Mouse (Mus musculus) myocyte (in vitro differentiated cells): Measurements from ENCODE around the gene Il34. TPM values are rescaled to one million over a fixed set of nuclear protein-coding genes. Genes with fewer than 3 reads are reported as not detected.

Experiments
- H3K27me3 ChIP-seq: one replicate; pipeline ENCODE4 v1.6.1; 2011; ENCODE audit not compliant: control insufficient read depth, insufficient read depth, insufficient read length
- H3K36me3 ChIP-seq: one replicate; pipeline ENCODE4 v1.6.1; 2011; ENCODE audit not compliant: control insufficient read depth, insufficient read depth
- H3K4me2 ChIP-seq: one replicate; pipeline ENCODE4 v1.6.1; 2011; ENCODE audit warnings: low read depth, control low read depth
- H3K4me3 ChIP-seq: one replicate; pipeline ENCODE4 v1.5.1; 2011; ENCODE audit warnings: mild to moderate bottlenecking, control low read depth, moderate library complexity
- H3K79me2 ChIP-seq: one replicate; pipeline ENCODE4 v1.6.1; 2011; ENCODE audit not compliant: control insufficient read depth, insufficient read depth
- H3ac ChIP-seq: one replicate; pipeline ENCODE4 v1.6.1; 2011; ENCODE audit not compliant: control insufficient read depth, insufficient read length
- CEBPB ChIP-seq: IDR thresholded peaks from 2 replicates; pipeline ENCODE4 v1.6.1; 2011; ENCODE audit warnings: mild to moderate bottlenecking, moderate library complexity; ENCODE audit not compliant: poor library complexity, insufficient read depth, severe bottlenecking
- E2F4 ChIP-seq: IDR thresholded peaks from one replicate; pipeline ENCODE4 v1.6.1; 2011; ENCODE audit warnings: mild to moderate bottlenecking, control low read depth, moderate library complexity; ENCODE audit not compliant: insufficient read depth
- MAX ChIP-seq: IDR thresholded peaks from one replicate; pipeline ENCODE4 v1.6.1; 2011; ENCODE audit warnings: low read depth, mild to moderate bottlenecking, control low read depth
- MYOD1 ChIP-seq, 3 experiments: IDR thresholded peaks; one replicate each; pipeline ENCODE4 v1.6.1; 2011; ENCODE audit warnings: control low read depth in 2 of 3, low read depth in 2 of 3, mild to moderate bottlenecking in 2 of 3, moderate library complexity in 1 of 3; ENCODE audit not compliant: insufficient read length in 2 of 3, control insufficient read depth in 1 of 3
- MYOG ChIP-seq, 3 experiments: IDR thresholded peaks; one replicate each; pipeline ENCODE4 v1.6.1; 2011; ENCODE audit warnings: control low read depth in 2 of 3, low read depth in 2 of 3, mild to moderate bottlenecking in 2 of 3; ENCODE audit not compliant: insufficient read length in 2 of 3, control insufficient read depth in 1 of 3, insufficient read depth in 1 of 3
- POLR2A ChIP-seq: IDR thresholded peaks from one replicate; pipeline ENCODE4 v1.6.1; 2011; ENCODE audit warnings: low read depth, mild to moderate bottlenecking, control low read depth, moderate library complexity; ENCODE audit not compliant: insufficient read length
- POLR2AphosphoS2 ChIP-seq: IDR thresholded peaks from one replicate; pipeline ENCODE4 v1.6.1; 2011; ENCODE audit warnings: low read depth, control low read depth; ENCODE audit not compliant: insufficient read length
- REST ChIP-seq: IDR thresholded peaks from one replicate; pipeline ENCODE4 v1.6.1; 2011; ENCODE audit warnings: mild to moderate bottlenecking, control low read depth, moderate library complexity; ENCODE audit not compliant: insufficient read depth, insufficient read length
- SRF ChIP-seq: IDR thresholded peaks from one replicate; pipeline ENCODE4 v1.6.1; 2011; ENCODE audit warnings: low read depth; ENCODE audit not compliant: control insufficient read depth, insufficient read length
- TCF12 ChIP-seq: IDR thresholded peaks from one replicate; pipeline ENCODE4 v1.6.1; 2011; ENCODE audit warnings: mild to moderate bottlenecking, control low read depth; ENCODE audit not compliant: poor library complexity, insufficient read depth, severe bottlenecking
- TCF3 ChIP-seq: IDR thresholded peaks from one replicate; pipeline ENCODE4 v1.6.1; 2011; ENCODE audit warnings: low read depth, control low read depth; ENCODE audit not compliant: insufficient read length
- USF1 ChIP-seq: IDR thresholded peaks from one replicate; pipeline ENCODE4 v1.6.1; 2011; ENCODE audit warnings: low read depth, mild to moderate bottlenecking, control low read depth, moderate library complexity
- polyA plus RNA-seq: library from polyadenylated mRNA; unstranded; fragments of >200 nt; fragmentation: generic; extraction: Trizol; gene quantifications from one replicate; pipeline ENCODE4 v1.2.1, GENCODE M21; 2012; ENCODE audit warnings: missing spikeins

The Il34 gene
- polyA plus RNA-seq, 1 experiment = 13.4 TPM

GRCm38 (mm10) chr8:110699501-110699900 is 106.2 kb downstream of the Il34 start:
- Histone ChIP-seq H3K79me2 (no peaks in the 10 kb centered on the region), H3K36me3 (peaks cover 3% of the 10 kb centered on the region), H3K4me3 (no peak overlapping the region), H3ac (no peak overlapping the region), H3K4me2 (no peak overlapping the region), H3K27me3 (no peaks in the 10 kb centered on the region)
- no peak for TF ChIP-seq POLR2A
- TF ChIP-seq POLR2AphosphoS2 = no peak
- TF ChIP-seq MYOG (IDR thresholded peaks at IDR 0.05; ENCODE audit: control insufficient read depth in 1 of 3, insufficient read depth in 1 of 3, insufficient read length in 2 of 3, low read depth in 2 of 3) = no peak
- TF ChIP-seq TCF3 = no peak
- no peak for TF ChIP-seq E2F4
- TF ChIP-seq MYOD1 (IDR thresholded peaks at IDR 0.05; ENCODE audit: control insufficient read depth in 1 of 3, insufficient read length in 2 of 3, low read depth in 2 of 3) = no peak

DNA sequence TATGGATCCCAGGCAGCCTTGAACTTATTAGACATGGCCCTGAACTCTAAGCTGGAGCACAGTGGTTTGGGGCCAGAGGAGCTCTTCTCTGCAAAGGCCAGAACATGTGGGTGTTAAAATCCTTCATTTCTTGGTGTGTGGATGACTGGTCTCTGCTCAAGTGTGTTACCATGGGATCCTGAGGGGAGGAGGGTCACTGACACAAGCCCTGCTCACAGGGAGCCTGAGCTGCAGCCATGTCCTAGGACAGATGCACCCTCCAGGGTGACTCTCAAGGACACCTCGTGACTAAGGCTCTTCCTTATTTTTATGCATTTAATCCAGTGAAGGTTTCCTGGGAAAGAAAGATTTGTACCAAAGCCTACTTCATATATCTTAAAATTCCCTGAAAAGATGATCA is 107.6 kb downstream of the Il34 start:
- no peak for TF ChIP-seq MAX
- no peak for TF ChIP-seq E2F4
- no peak for TF ChIP-seq SRF
- TF ChIP-seq USF1 = no peak
- TF ChIP-seq REST = no peak
- no peak for TF ChIP-seq TCF3
- TF ChIP-seq CEBPB = no peak
- TF ChIP-seq POLR2AphosphoS2 = no peak
- TF ChIP-seq TCF12 = no peak
- TF ChIP-seq MYOD1 (IDR thresholded peaks at IDR 0.05; ENCODE audit: control insufficient read depth in 1 of 3, insufficient read length in 2 of 3, low read depth in 2 of 3) = no peak
- no peak for TF ChIP-seq MYOG (IDR thresholded peaks at IDR 0.05; ENCODE audit: control insufficient read depth in 1 of 3, insufficient read depth in 1 of 3, insufficient read length in 2 of 3, low read depth in 2 of 3)
- TF ChIP-seq POLR2A = no peak
- Histone ChIP-seq H3K4me3 (no peak overlapping the region), H3K36me3 (peaks cover 3% of the 10 kb centered on the region), H3ac (no peak overlapping the region), H3K79me2 (no peaks in the 10 kb centered on the region), H3K4me2 (no peak overlapping the region), H3K27me3 (no peaks in the 10 kb centered on the region)

DNA sequence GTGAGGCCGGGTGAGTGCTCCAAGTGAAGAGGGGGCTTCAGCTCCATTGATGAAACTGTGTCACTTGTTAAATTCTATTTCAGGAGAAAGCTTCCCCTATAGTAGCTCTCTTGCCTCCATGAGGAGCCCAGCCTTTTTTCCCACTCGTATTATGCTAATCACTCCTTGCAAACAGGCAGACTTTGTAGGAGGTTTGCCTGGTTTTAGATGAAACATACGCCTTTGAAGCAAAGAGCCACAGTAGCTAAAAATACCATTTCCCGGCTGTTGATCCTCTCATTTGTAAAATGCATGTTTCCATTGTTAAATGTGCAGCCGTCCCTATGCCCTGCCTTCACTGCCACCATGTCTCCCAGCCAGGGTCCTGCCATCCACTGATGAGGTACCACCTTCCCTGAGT is 108.2 kb downstream of the Il34 start:
- no peak overlapping the region for H3ac ChIP-seq
- no peak overlapping the region for H3K4me2 ChIP-seq
- H3K79me2 ChIP-seq = no peaks in the 10 kb centered on the region
- no peaks in the 10 kb centered on the region for H3K27me3 ChIP-seq
- no peak overlapping the region for H3K4me3 ChIP-seq
- TF ChIP-seq POLR2A = no peak
- no peak for TF ChIP-seq MAX
- TF ChIP-seq TCF12 = no peak
- TF ChIP-seq REST = no peak
- no peak for TF ChIP-seq USF1
- peaks cover 6% of the 10 kb centered on the region for H3K36me3 ChIP-seq

DNA sequence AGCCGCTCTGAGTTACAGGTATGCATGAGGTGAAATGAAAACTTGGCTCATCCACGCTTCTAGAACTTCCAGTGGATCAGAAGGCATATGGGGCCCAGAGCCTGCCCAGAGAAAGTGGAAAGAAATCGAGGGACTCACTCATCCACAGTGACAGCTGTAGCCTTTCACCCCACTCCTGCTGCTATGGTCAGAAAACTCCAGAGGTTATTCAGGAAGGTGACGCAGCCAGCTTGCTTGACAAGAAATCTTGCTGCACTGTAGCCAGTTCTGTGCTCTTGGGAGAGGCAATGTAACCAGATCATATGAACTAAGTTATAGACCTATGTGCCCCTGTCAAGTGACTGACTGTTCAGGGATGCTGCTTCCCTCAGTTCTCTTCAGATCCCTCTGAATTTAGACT is 109.7 kb downstream of the Il34 start:
- no peak overlapping the region for H3ac ChIP-seq
- no peak for TF ChIP-seq USF1
- TF ChIP-seq E2F4 = no peak
- no peak for TF ChIP-seq MYOG (IDR thresholded peaks at IDR 0.05; ENCODE audit: control insufficient read depth in 1 of 3, insufficient read depth in 1 of 3, insufficient read length in 2 of 3, low read depth in 2 of 3)
- no peak for TF ChIP-seq TCF3
- TF ChIP-seq MYOD1 (IDR thresholded peaks at IDR 0.05; ENCODE audit: control insufficient read depth in 1 of 3, insufficient read length in 2 of 3, low read depth in 2 of 3) = no peak
- TF ChIP-seq CEBPB = no peak
- no peak for TF ChIP-seq REST
- no peak for TF ChIP-seq TCF12
- TF ChIP-seq POLR2AphosphoS2 = no peak
- TF ChIP-seq MAX = no peak
- no peak for TF ChIP-seq SRF
- TF ChIP-seq POLR2A = no peak
- no peak overlapping the region for H3K4me2 ChIP-seq
- H3K4me3 ChIP-seq = no peak overlapping the region
- H3K36me3 ChIP-seq = peaks cover 7% of the 10 kb centered on the region
- no peaks in the 10 kb centered on the region for H3K79me2 ChIP-seq
- no peaks in the 10 kb centered on the region for H3K27me3 ChIP-seq

- H3K27me3 ChIP-seq = no peaks in the 10 kb centered on the region
- no peak overlapping the region for H3ac ChIP-seq
- H3K4me3 ChIP-seq = no peak overlapping the region
- H3K79me2 ChIP-seq = no peaks in the 10 kb centered on the region
- peaks cover 7% of the 10 kb centered on the region for H3K36me3 ChIP-seq
- H3K4me2 ChIP-seq = no peak overlapping the region
- TF ChIP-seq SRF (no peak), MAX (no peak), MYOG (IDR thresholded peaks at IDR 0.05; ENCODE audit: control insufficient read depth in 1 of 3, insufficient read depth in 1 of 3, insufficient read length in 2 of 3, low read depth in 2 of 3) (peak in 1 of 3 experiments; percentile 68), POLR2AphosphoS2 (no peak), TCF12 (no peak), MYOD1 (IDR thresholded peaks at IDR 0.05; ENCODE audit: control insufficient read depth in 1 of 3, insufficient read length in 2 of 3, low read depth in 2 of 3) (peak in 1 of 3 experiments; percentile 23), E2F4 (no peak)
Measured at GRCm38 (mm10) chr8:110695431-110695830, 110.3 kb downstream of the Il34 start.
